Mouse (Mus musculus) layer of hippocampus, adult 11-12 months (tissue): Measurements from ENCODE around the gene Zbtb20.

Experiments used
- DNase-seq: peaks from one replicate; pipeline ENCODE4 v3.0.0; 2022; ENCODE audit warnings: low spot score

Gene Zbtb20

GRCm38 (mm10) chr16:43400046-43400445, 524.4 kb downstream of the Zbtb20 start:
- no peak for DNase-seq

- DNase-seq: no peak
Observed at GRCm38 (mm10) chr16:43400949-43401348, 525.3 kb downstream of the Zbtb20 start.

- DNase-seq: no peak
Observed at GRCm38 (mm10) chr16:43402888-43403287, 527.2 kb downstream of the Zbtb20 start.

GRCm38 (mm10) chr16:43405089-43405488, 529.4 kb downstream of the Zbtb20 start:
- DNase-seq: no peak

- no peak for DNase-seq
Observed at GRCm38 (mm10) chr16:43407594-43408142, 532.0 kb downstream of the Zbtb20 start.

GRCm38 (mm10) chr16:43408622-43409021, 532.9 kb downstream of the Zbtb20 start:
- no peak for DNase-seq

- DNase-seq: no peak
Observed at GRCm38 (mm10) chr16:43409108-43409909, 533.6 kb downstream of the Zbtb20 start.

- peak; percentile 57 for DNase-seq
Observed at GRCm38 (mm10) chr16:43409910-43410612, 534.4 kb downstream of the Zbtb20 start.

- DNase-seq: no peak
Observed at GRCm38 (mm10) chr16:43410613-43410974, 534.9 kb downstream of the Zbtb20 start.

- no peak for DNase-seq
Observed at GRCm38 (mm10) chr16:43415864-43416263, 540.2 kb downstream of the Zbtb20 start.

- DNase-seq: no peak
Observed at GRCm38 (mm10) chr16:43419923-43420322, 544.2 kb downstream of the Zbtb20 start.

GRCm38 (mm10) chr16:43428955-43429354, 553.3 kb downstream of the Zbtb20 start:
- DNase-seq: no peak

- DNase-seq: no peak
Observed at GRCm38 (mm10) chr16:43430030-43430429, 554.3 kb downstream of the Zbtb20 start.

GRCm38 (mm10) chr16:43431514-43432371, 556.1 kb downstream of the Zbtb20 start:
- DNase-seq: no peak

GRCm38 (mm10) chr16:43434941-43435340, 559.3 kb downstream of the Zbtb20 start:
- DNase-seq: no peak

GRCm38 (mm10) chr16:43438878-43439371, 563.2 kb downstream of the Zbtb20 start:
- DNase-seq: no peak

- DNase-seq: no peak
Observed at GRCm38 (mm10) chr16:43441392-43441791, 565.7 kb downstream of the Zbtb20 start.

- DNase-seq: no peak
Observed at GRCm38 (mm10) chr16:43443034-43443433, 567.4 kb downstream of the Zbtb20 start.

GRCm38 (mm10) chr16:43448141-43448981, 572.7 kb downstream of the Zbtb20 start:
- no peak for DNase-seq

GRCm38 (mm10) chr16:43454370-43454934, 578.8 kb downstream of the Zbtb20 start:
- no peak for DNase-seq
